Mouse (Mus musculus): ENCODE measurements around the gene Nos3. TPM values are rescaled to one million over a fixed set of nuclear protein-coding genes. Genes with fewer than 3 reads are reported as not detected.

Gene Nos3
- 0.24 TPM for polyA plus RNA-seq (2014; fragmentation: Illumina TruSeq; extraction: RNeasy Lipid Tissue Mini Kit (QIAGEN cat#74804); ENCODE audit: low read depth, low replicate concordance)

GRCm38 (mm10) chr5:24364508-24364907 lies at the start of gene Nos3:
TSS of gene Nos3 (plus strand) at chr5:24364810.

GRCm38 (mm10) chr5:24351278-24351677 lies 13.3 kb upstream of the Nos3 start, which contains the start of gene Kcnh2:
TSS of gene Kcnh2 (minus strand) at chr5:24351604.

GRCm38 (mm10) chr5:24391864-24392263 lies 27.3 kb downstream of the Nos3 start, which contains the start of gene Atg9b:
TSS of gene Atg9b (minus strand) at chr5:24392143.

GRCm38 (mm10) chr5:24393392-24393997 lies 28.9 kb downstream of the Nos3 start, which contains the start of gene Abcb8:
TSS of gene Abcb8 (plus strand) at chr5:24393663.

GRCm38 (mm10) chr5:24413042-24413693 lies 48.6 kb downstream of the Nos3 start, which contains the start of gene Asic3:
TSS of gene Asic3 (plus strand) at chr5:24413392.

GRCm38 (mm10) chr5:24423129-24424003 lies 58.8 kb downstream of the Nos3 start, which contains the start of the genes Cdk5 and Slc4a2:
TSS of gene Cdk5 (minus strand) at chr5:24423530.
TSS of gene Slc4a2 (plus strand) at chr5:24423837.

Other genes with a start within 250 kb of the Nos3 start
- 50.8 TPM for gene Nupl2, start 199.8 kb upstream of the Nos3 start, polyA plus RNA-seq (2014; fragmentation: Illumina TruSeq; extraction: RNeasy Lipid Tissue Mini Kit (QIAGEN cat#74804); ENCODE audit: low read depth, low replicate concordance)
- gene Kcnh2, start 13.2 kb upstream of the Nos3 start, polyA plus RNA-seq (2014; fragmentation: Illumina TruSeq; extraction: RNeasy Lipid Tissue Mini Kit (QIAGEN cat#74804); ENCODE audit: low read depth, low replicate concordance) = 0.32 TPM
- 0.13 TPM for gene Atg9b, start 27.3 kb downstream of the Nos3 start, polyA plus RNA-seq (2014; fragmentation: Illumina TruSeq; extraction: RNeasy Lipid Tissue Mini Kit (QIAGEN cat#74804); ENCODE audit: low read depth, low replicate concordance)
- gene Abcb8, start 28.9 kb downstream of the Nos3 start, polyA plus RNA-seq (2014; fragmentation: Illumina TruSeq; extraction: RNeasy Lipid Tissue Mini Kit (QIAGEN cat#74804); ENCODE audit: low read depth, low replicate concordance) = 2.8 TPM
- gene Asic3, start 48.6 kb downstream of the Nos3 start, polyA plus RNA-seq (2014; fragmentation: Illumina TruSeq; extraction: RNeasy Lipid Tissue Mini Kit (QIAGEN cat#74804); ENCODE audit: low read depth, low replicate concordance) = 0.17 TPM
- 15.1 TPM for gene Cdk5, start 58.7 kb downstream of the Nos3 start, polyA plus RNA-seq (2014; fragmentation: Illumina TruSeq; extraction: RNeasy Lipid Tissue Mini Kit (QIAGEN cat#74804); ENCODE audit: low read depth, low replicate concordance)
- gene Slc4a2, start 59.0 kb downstream of the Nos3 start, polyA plus RNA-seq (2014; fragmentation: Illumina TruSeq; extraction: RNeasy Lipid Tissue Mini Kit (QIAGEN cat#74804); ENCODE audit: low read depth, low replicate concordance) = 4.1 TPM
- gene Fastk, start 80.5 kb downstream of the Nos3 start, polyA plus RNA-seq (2014; fragmentation: Illumina TruSeq; extraction: RNeasy Lipid Tissue Mini Kit (QIAGEN cat#74804); ENCODE audit: low read depth, low replicate concordance) = 4.1 TPM
- 0.14 TPM for gene Tmub1, start 83.0 kb downstream of the Nos3 start, polyA plus RNA-seq (2014; fragmentation: Illumina TruSeq; extraction: RNeasy Lipid Tissue Mini Kit (QIAGEN cat#74804); ENCODE audit: low read depth, low replicate concordance)
- 1.8 TPM for gene Agap3, start 87.4 kb downstream of the Nos3 start, polyA plus RNA-seq (2014; fragmentation: Illumina TruSeq; extraction: RNeasy Lipid Tissue Mini Kit (QIAGEN cat#74804); ENCODE audit: low read depth, low replicate concordance)
- 0.07 TPM for gene Gbx1, start 162.4 kb downstream of the Nos3 start, polyA plus RNA-seq (2014; fragmentation: Illumina TruSeq; extraction: RNeasy Lipid Tissue Mini Kit (QIAGEN cat#74804); ENCODE audit: low read depth, low replicate concordance)
- not detected for gene Asb10, start 176.2 kb downstream of the Nos3 start, polyA plus RNA-seq (2014; fragmentation: Illumina TruSeq; extraction: RNeasy Lipid Tissue Mini Kit (QIAGEN cat#74804); ENCODE audit: low read depth, low replicate concordance)
- 88.2 TPM for gene 4931409K22Rik, start 192.0 kb downstream of the Nos3 start, polyA plus RNA-seq (2014; fragmentation: Illumina TruSeq; extraction: RNeasy Lipid Tissue Mini Kit (QIAGEN cat#74804); ENCODE audit: low read depth, low replicate concordance)
- gene Abcf2, start 212.7 kb downstream of the Nos3 start, polyA plus RNA-seq (2014; fragmentation: Illumina TruSeq; extraction: RNeasy Lipid Tissue Mini Kit (QIAGEN cat#74804); ENCODE audit: low read depth, low replicate concordance) = 67.3 TPM
- 0.48 TPM for gene Chpf2, start 221.9 kb downstream of the Nos3 start, polyA plus RNA-seq (2014; fragmentation: Illumina TruSeq; extraction: RNeasy Lipid Tissue Mini Kit (QIAGEN cat#74804); ENCODE audit: low read depth, low replicate concordance)